Mouse (Mus musculus) midbrain, embryonic 12.5 days (tissue): ENCODE data around the gene H2-M10.5. TPM values are rescaled to one million over a fixed set of nuclear protein-coding genes. Genes with fewer than 3 reads are reported as not detected.
"Not testable (repeated sequence)": the region's sequence is repeated elsewhere in the genome, so short reads cannot be mapped to it uniquely, and the experiment has no call there.

Experiments used
- ATAC-seq: fragments of 200-750 bp; cut with Nextera tagmentation; 2 replicates; pipeline ENCODE4 v1.8.0; 2017; ENCODE audit warnings: low read depth, moderate TSS enrichment, moderate library complexity; ENCODE audit not compliant: low FRiP score
- H3K27ac ChIP-seq: fragments of 300-500 bp; sonication (generic); replicated peaks from 2 replicates; pipeline ENCODE4 v1.5.1; 2016; ENCODE audit warnings: mild to moderate bottlenecking
- H3K27me3 ChIP-seq: fragments of 300-500 bp; sonication (generic); 2 replicates; pipeline ENCODE4 v1.6.1; 2016; ENCODE audit warnings: mild to moderate bottlenecking
- H3K36me3 ChIP-seq: fragments of 300-500 bp; sonication (generic); 2 replicates; pipeline ENCODE4 v1.6.1; 2016
- H3K4me1 ChIP-seq: fragments of 300-500 bp; sonication (generic); 2 replicates; pipeline ENCODE4 v1.6.1; 2016
- H3K4me2 ChIP-seq: fragments of 300-500 bp; sonication (generic); replicated peaks from 2 replicates; pipeline ENCODE4 v1.6.1; 2016; ENCODE audit warnings: mild to moderate bottlenecking, moderate library complexity
- H3K4me3 ChIP-seq: fragments of 300-500 bp; sonication (generic); 2 replicates; pipeline ENCODE4 v1.5.1; 2016; ENCODE audit warnings: mild to moderate bottlenecking
- H3K9ac ChIP-seq: fragments of 300-500 bp; sonication (generic); replicated peaks from 2 replicates; pipeline ENCODE4 v1.6.1; 2016; ENCODE audit warnings: mild to moderate bottlenecking, moderate library complexity
- H3K9me3 ChIP-seq: fragments of 300-500 bp; sonication (generic); 2 replicates; pipeline ENCODE4 v1.6.1; 2016; ENCODE audit warnings: mild to moderate bottlenecking
- WGBS: fragments of 180-500 bp; shearing (Covaris S2); methylation state at CpG from one replicate; pipeline ENCODE4 v1.1.7; 2016; 5-methylcytosine and 5-hydroxymethylcytosine counted together
- polyA plus RNA-seq: library from polyadenylated mRNA; unstranded; fragments of >200 nt; fragmentation: Nextera tagmentation; extraction: Ambion mirVana; gene quantifications from 2 replicates; pipeline ENCODE4 v1.2.1, GENCODE M21; 2016

Gene H2-M10.5
- polyA plus RNA-seq: not detected in 2 replicates

GRCm38 (mm10) chr17:36772610-36773009 is at the start of gene H2-M10.5:
Gene H2-M10.5 (plus strand): TSS chr17:36772910.
- H3K36me3 ChIP-seq, H3K4me3 ChIP-seq, H3K4me2 ChIP-seq, H3K4me1 ChIP-seq, H3K27ac ChIP-seq, H3K9ac ChIP-seq, ATAC-seq, H3K27me3 ChIP-seq, H3K9me3 ChIP-seq: not testable (repeated sequence)
- 87% methylated on average over 2 of the region's 2 CpGs for WGBS

- H3K4me2 ChIP-seq: no peak overlapping the region
- no peak overlapping the region for H3K9ac ChIP-seq
- ATAC-seq: no peak
- H3K27me3 ChIP-seq: no peaks in the 10 kb centered on the region
- H3K36me3 ChIP-seq: no peaks in the 10 kb centered on the region
- 13% methylated on average over 2 of the region's 2 CpGs for WGBS
- no peaks in the 10 kb centered on the region for H3K9me3 ChIP-seq
- no peak overlapping the region for H3K4me3 ChIP-seq
- H3K27ac ChIP-seq: no peak overlapping the region
- no peaks in the 10 kb centered on the region for H3K4me1 ChIP-seq
Observed at GRCm38 (mm10) chr17:36726046-36726445, 46.7 kb upstream of the H2-M10.5 start.

GRCm38 (mm10) chr17:36763816-36764215 is 8.9 kb upstream of the H2-M10.5 start:
- Histone ChIP-seq H3K9ac (no peak overlapping the region), H3K36me3 (no peaks in the 10 kb centered on the region), H3K4me2 (no peak overlapping the region), H3K9me3 (no peaks in the 10 kb centered on the region), H3K4me1 (no peaks in the 10 kb centered on the region), H3K27ac (no peak overlapping the region), H3K27me3 (no peaks in the 10 kb centered on the region), H3K4me3 (no peak overlapping the region)
- 57% methylated on average over 2 of the region's 2 CpGs for WGBS
- no peak for ATAC-seq

- not testable (repeated sequence) for H3K4me2 ChIP-seq, H3K36me3 ChIP-seq, H3K27me3 ChIP-seq, H3K27ac ChIP-seq, H3K9me3 ChIP-seq, H3K9ac ChIP-seq, ATAC-seq, H3K4me1 ChIP-seq, H3K4me3 ChIP-seq
- 20% methylated on average over 2 of the region's 2 CpGs for WGBS
Observed at GRCm38 (mm10) chr17:36764244-36764643, 8.5 kb upstream of the H2-M10.5 start.

GRCm38 (mm10) chr17:36765403-36765802 is 7.3 kb upstream of the H2-M10.5 start:
- not testable (repeated sequence) for H3K4me1 ChIP-seq, H3K9ac ChIP-seq, H3K9me3 ChIP-seq, H3K27me3 ChIP-seq, ATAC-seq, H3K27ac ChIP-seq, H3K4me2 ChIP-seq, H3K4me3 ChIP-seq, H3K36me3 ChIP-seq
- WGBS: 59% methylated on average over 2 of the region's 2 CpGs

- H3K9me3 ChIP-seq: no peaks in the 10 kb centered on the region
- H3K9ac ChIP-seq: no peak overlapping the region
- no peaks in the 10 kb centered on the region for H3K27me3 ChIP-seq
- 75% methylated on average over 3 of the region's 3 CpGs for WGBS
- H3K36me3 ChIP-seq: no peaks in the 10 kb centered on the region
- H3K4me3 ChIP-seq: no peak overlapping the region
- ATAC-seq: no peak
- H3K4me1 ChIP-seq: no peaks in the 10 kb centered on the region
- no peak overlapping the region for H3K4me2 ChIP-seq
- H3K27ac ChIP-seq: no peak overlapping the region
Observed at GRCm38 (mm10) chr17:36781533-36781932, 8.8 kb downstream of the H2-M10.5 start.

- H3K27ac ChIP-seq, H3K4me3 ChIP-seq, H3K4me2 ChIP-seq, H3K4me1 ChIP-seq, H3K36me3 ChIP-seq, H3K27me3 ChIP-seq, ATAC-seq, H3K9me3 ChIP-seq, H3K9ac ChIP-seq: not testable (repeated sequence)
- 38% methylated on average over 1 of the region's 1 CpGs for WGBS
Observed at GRCm38 (mm10) chr17:36786483-36786886, 13.8 kb downstream of the H2-M10.5 start.

GRCm38 (mm10) chr17:36788351-36788750 is 15.6 kb downstream of the H2-M10.5 start:
- 90% methylated on average over 2 of the region's 2 CpGs for WGBS
- Histone ChIP-seq H3K27me3 (no peaks in the 10 kb centered on the region), H3K4me2 (no peak overlapping the region), H3K27ac (no peak overlapping the region), H3K36me3 (no peaks in the 10 kb centered on the region), H3K4me1 (no peaks in the 10 kb centered on the region), H3K9me3 (no peaks in the 10 kb centered on the region), H3K9ac (no peak overlapping the region), H3K4me3 (no peak overlapping the region)
- no peak for ATAC-seq

GRCm38 (mm10) chr17:36788801-36789200 is 16.1 kb downstream of the H2-M10.5 start:
- H3K4me2 ChIP-seq, H3K36me3 ChIP-seq, H3K9ac ChIP-seq, H3K4me1 ChIP-seq, H3K27ac ChIP-seq, H3K4me3 ChIP-seq, H3K9me3 ChIP-seq, H3K27me3 ChIP-seq: not testable (repeated sequence)
- peak; percentile 68 for ATAC-seq

- Histone ChIP-seq H3K4me2 (no peak overlapping the region), H3K4me3 (no peak overlapping the region), H3K36me3 (no peaks in the 10 kb centered on the region), H3K9ac (no peak overlapping the region), H3K9me3 (no peaks in the 10 kb centered on the region), H3K27me3 (no peaks in the 10 kb centered on the region), H3K27ac (no peak overlapping the region), H3K4me1 (no peaks in the 10 kb centered on the region)
- WGBS: 94% methylated on average over 10 of the region's 10 CpGs
- no peak for ATAC-seq
Observed at GRCm38 (mm10) chr17:36799493-36799892, 26.8 kb downstream of the H2-M10.5 start.

GRCm38 (mm10) chr17:36799921-36800462 is 27.3 kb downstream of the H2-M10.5 start:
- not testable (repeated sequence) for H3K9ac ChIP-seq, H3K36me3 ChIP-seq, H3K27me3 ChIP-seq, H3K4me3 ChIP-seq, H3K27ac ChIP-seq, H3K4me1 ChIP-seq, H3K9me3 ChIP-seq, ATAC-seq, H3K4me2 ChIP-seq
- 81% methylated on average over 4 of the region's 4 CpGs for WGBS

- Histone ChIP-seq H3K36me3 (no peaks in the 10 kb centered on the region), H3K9ac (no peak within 1 kb of the TSS), H3K4me1 (no peaks in the 10 kb centered on the region), H3K4me2 (no peak within 1 kb of the TSS), H3K27ac (no peak within 1 kb of the TSS), H3K4me3 (no peak within 1 kb of the TSS), H3K27me3 (no peaks in the 10 kb centered on the region), H3K9me3 (no peaks in the 10 kb centered on the region)
- no peak for ATAC-seq
Observed at GRCm38 (mm10) chr17:36811871-36812270, 39.2 kb downstream of the H2-M10.5 start, which contains the start of gene H2-M10.6. Gene H2-M10.6 (plus strand): TSS chr17:36812171.

- no peak for ATAC-seq
- H3K4me2 ChIP-seq: no peak overlapping the region
- H3K4me3 ChIP-seq: no peak overlapping the region
- no peaks in the 10 kb centered on the region for H3K4me1 ChIP-seq
- no peaks in the 10 kb centered on the region for H3K36me3 ChIP-seq
- no peaks in the 10 kb centered on the region for H3K9me3 ChIP-seq
- 0 out of 2 replicates have a peak, but pooled peaks cover 3% of the 10 kb centered on the region for H3K27me3 ChIP-seq
- H3K9ac ChIP-seq: no peak overlapping the region
- H3K27ac ChIP-seq: no peak overlapping the region
Observed at GRCm38 (mm10) chr17:36824005-36824404, 51.3 kb downstream of the H2-M10.5 start.
